Mouse (Mus musculus) spleen, postnatal 14 days (tissue): ENCODE measurements at regions not wholly inside any gene's neighbourhood (a gene's known extent, or its start where the extent isn't known, plus 50 kb on each side); places are given as distances from the start of the nearest gene placed in this dataset.

Source experiments
- DNase-seq, 2 experiments: peaks; one replicate each; pipeline ENCODE4 v3.0.0; 2021 to 2022; ENCODE audit warnings: low spot score in 2 of 2

GRCm38 (mm10) chr1:137865030-137865429 is 310.5 kb downstream of the Ptprc start:
- no peak for DNase-seq

GRCm38 (mm10) chr1:137863506-137863905 is 312.0 kb downstream of the Ptprc start:
- DNase-seq: no peak

- DNase-seq: no peak
Observed at GRCm38 (mm10) chr1:137852262-137852661, 323.2 kb downstream of the Ptprc start.

GRCm38 (mm10) chr1:137847311-137847923 is 328.1 kb downstream of the Ptprc start:
- no peak for DNase-seq

- no peak for DNase-seq
Observed at GRCm38 (mm10) chr1:137846857-137847256, 328.7 kb downstream of the Ptprc start.

- DNase-seq: no peak
Observed at GRCm38 (mm10) chr1:137840531-137840930, 335.0 kb downstream of the Ptprc start.

- no peak for DNase-seq
Observed at GRCm38 (mm10) chr1:137839703-137840102, 335.8 kb downstream of the Ptprc start.

GRCm38 (mm10) chr1:137839263-137839662 is 336.2 kb downstream of the Ptprc start:
- no peak for DNase-seq

- DNase-seq: no peak
Observed at GRCm38 (mm10) chr1:137838357-137838756, 337.2 kb downstream of the Ptprc start.

- no peak for DNase-seq
Observed at GRCm38 (mm10) chr1:137833535-137833934, 342.0 kb downstream of the Ptprc start.

- no peak for DNase-seq
Observed at GRCm38 (mm10) chr1:137831284-137831683, 344.2 kb downstream of the Ptprc start.

GRCm38 (mm10) chr1:137827379-137827778 is 348.1 kb downstream of the Ptprc start:
- DNase-seq: no peak

GRCm38 (mm10) chr1:137815401-137815888 is 360.1 kb downstream of the Ptprc start:
- no peak for DNase-seq

GRCm38 (mm10) chr1:137814556-137814955 is 361.0 kb downstream of the Ptprc start:
- no peak for DNase-seq

- DNase-seq: no peak
Observed at GRCm38 (mm10) chr1:137813716-137814115, 361.8 kb downstream of the Ptprc start.

- DNase-seq: no peak
Observed at GRCm38 (mm10) chr1:137811981-137812380, 363.5 kb downstream of the Ptprc start.

- no peak for DNase-seq
Observed at GRCm38 (mm10) chr1:137806742-137807141, 368.8 kb downstream of the Ptprc start.

- DNase-seq: no peak
Observed at GRCm38 (mm10) chr1:137806252-137806651, 369.3 kb downstream of the Ptprc start.

- DNase-seq: no peak
Observed at GRCm38 (mm10) chr1:137802119-137802518, 373.4 kb downstream of the Ptprc start.

- no peak for DNase-seq
Observed at GRCm38 (mm10) chr1:137800752-137801151, 374.8 kb downstream of the Ptprc start.

GRCm38 (mm10) chr1:137788789-137789188 is 386.7 kb downstream of the Ptprc start:
- DNase-seq: no peak

- no peak for DNase-seq
Observed at GRCm38 (mm10) chr1:137786653-137787052, 388.9 kb downstream of the Ptprc start.

- DNase-seq: no peak
Observed at GRCm38 (mm10) chr1:137774586-137774985, 400.9 kb downstream of the Ptprc start.

GRCm38 (mm10) chr1:137760797-137761196 is 414.7 kb downstream of the Ptprc start:
- DNase-seq: no peak
